Mouse (Mus musculus) neutrophil, adult 59 days (primary cell): Measurements from ENCODE around the gene Dnaaf1. TPM values are rescaled to one million over a fixed set of nuclear protein-coding genes. Genes with fewer than 3 reads are reported as not detected.

Experiments
- total RNA-seq, 2 experiments: library from RNA; stranded (reverse); gene quantifications; 1 replicate in 1 of 2; 2 replicates in 1 of 2; pipeline ENCODE4 v1.2.4; 2023

Gene Dnaaf1
- total RNA-seq, result under 1 TPM in 1 of 2 experiments, not detected in 1; 0.24 TPM

GRCm38 (mm10) chr8:119574437-119575365 lies at the start of gene Dnaaf1, which contains the start of gene Hsdl1:
Gene Dnaaf1, plus strand, starts transcription at chr8:119575235.
Gene Hsdl1, minus strand, starts transcription at chr8:119575183.

GRCm38 (mm10) chr8:119558603-119559401 lies 16.2 kb upstream of the Dnaaf1 start, which contains the start of gene Mbtps1:
Gene Mbtps1, minus strand, starts transcription at chr8:119558735.

GRCm38 (mm10) chr8:119604996-119605395 lies 30.0 kb downstream of the Dnaaf1 start, which contains the start of gene Taf1c:
Gene Taf1c, minus strand, starts transcription at chr8:119605222.

GRCm38 (mm10) chr8:119612471-119612870 lies 37.4 kb downstream of the Dnaaf1 start, which contains the start of gene Adad2:
Gene Adad2, plus strand, starts transcription at chr8:119612747.

GRCm38 (mm10) chr8:119635378-119635777 lies 60.3 kb downstream of the Dnaaf1 start, which contains the start of gene Kcng4:
Gene Kcng4, minus strand, starts transcription at chr8:119635680.

Other genes starting within 250 kb of the Dnaaf1 start
- 10 to 100 TPM; 65.9 to 76.9 TPM for gene Hsbp1, start 230.7 kb upstream of the Dnaaf1 start, total RNA-seq
- 1 to 10 TPM; 7.8 to 8.4 TPM for gene Mlycd, start 180.4 kb upstream of the Dnaaf1 start, total RNA-seq
- gene Osgin1, start 141.1 kb upstream of the Dnaaf1 start, total RNA-seq, result 100 to 1,000 TPM; 252 to 275 TPM
- gene Necab2, start 128.5 kb upstream of the Dnaaf1 start, total RNA-seq, result 1 to 10 TPM in 1 of 2 experiments, under 1 TPM in 1; 0.99 to 1.2 TPM
- gene Slc38a8, start 73.5 kb upstream of the Dnaaf1 start, total RNA-seq, result not detected
- 10 to 100 TPM; 40.0 to 48.7 TPM for gene Mbtps1, start 16.5 kb upstream of the Dnaaf1 start, total RNA-seq
- gene Hsdl1, start 52 bp upstream of the Dnaaf1 start, total RNA-seq, result 10 to 100 TPM; 38.6 to 39.6 TPM
- 1 to 10 TPM; 7.2 to 8.2 TPM for gene Taf1c, start 30.0 kb downstream of the Dnaaf1 start, total RNA-seq
- not detected for gene Adad2, start 37.5 kb downstream of the Dnaaf1 start, total RNA-seq
- gene Kcng4, start 60.4 kb downstream of the Dnaaf1 start, total RNA-seq, result not detected
- not detected for gene Wfdc1, start 91.1 kb downstream of the Dnaaf1 start, total RNA-seq
- gene Atp2c2, start 124.8 kb downstream of the Dnaaf1 start, total RNA-seq, result under 1 TPM; 0.20 to 0.26 TPM
- 1 to 10 TPM; 2.6 to 7.0 TPM for gene Tldc1, start 203.2 kb downstream of the Dnaaf1 start, total RNA-seq